Mouse (Mus musculus) kidney, adult 11 months (tissue): ENCODE results near the gene Mmp21.
"Not testable (repeated sequence)": the region's sequence is repeated elsewhere in the genome, so short reads cannot be mapped to it uniquely, and the experiment has no call there.

Source experiments
- DNase-seq: peaks from one replicate; pipeline ENCODE4 v3.0.0; 2022

Gene Mmp21

GRCm38 (mm10) chr7:133679961-133680360, at the start of gene Mmp21:
TSS of gene Mmp21 (minus strand) at chr7:133680061.
- no peak for DNase-seq

GRCm38 (mm10) chr7:133729351-133729750, 49.5 kb upstream of the Mmp21 start:
- no peak for DNase-seq

GRCm38 (mm10) chr7:133727027-133727426, 47.2 kb upstream of the Mmp21 start:
- DNase-seq: no peak

- no peak for DNase-seq
Measured at GRCm38 (mm10) chr7:133725571-133725970, 45.7 kb upstream of the Mmp21 start.

GRCm38 (mm10) chr7:133724844-133725243, 45.0 kb upstream of the Mmp21 start:
- DNase-seq: no peak

- no peak for DNase-seq
Measured at GRCm38 (mm10) chr7:133720616-133721015, 40.8 kb upstream of the Mmp21 start.

- DNase-seq: no peak
Measured at GRCm38 (mm10) chr7:133718580-133718979, 38.7 kb upstream of the Mmp21 start.

GRCm38 (mm10) chr7:133715387-133715786, 35.5 kb upstream of the Mmp21 start:
- DNase-seq: no peak

GRCm38 (mm10) chr7:133707301-133707700, 27.4 kb upstream of the Mmp21 start:
- DNase-seq: no peak

GRCm38 (mm10) chr7:133703906-133704305, 24.0 kb upstream of the Mmp21 start:
- no peak for DNase-seq

- no peak for DNase-seq
Measured at GRCm38 (mm10) chr7:133702333-133702732, 22.5 kb upstream of the Mmp21 start.

GRCm38 (mm10) chr7:133701366-133701765, 21.5 kb upstream of the Mmp21 start:
- no peak for DNase-seq

GRCm38 (mm10) chr7:133699885-133700284, 20.0 kb upstream of the Mmp21 start:
- DNase-seq: no peak

GRCm38 (mm10) chr7:133698021-133698709, 18.3 kb upstream of the Mmp21 start:
- DNase-seq: no peak

GRCm38 (mm10) chr7:133685644-133686043, 5.8 kb upstream of the Mmp21 start:
- not testable (repeated sequence) for DNase-seq

- DNase-seq: no peak
Measured at GRCm38 (mm10) chr7:133684701-133685100, 4.8 kb upstream of the Mmp21 start.

- DNase-seq: no peak
Measured at GRCm38 (mm10) chr7:133684110-133684509, 4.2 kb upstream of the Mmp21 start.

GRCm38 (mm10) chr7:133683626-133684025, 3.8 kb upstream of the Mmp21 start:
- DNase-seq: no peak

- DNase-seq: no peak
Measured at GRCm38 (mm10) chr7:133679439-133679838, 422 bp downstream of the Mmp21 start.

GRCm38 (mm10) chr7:133678716-133679115, 1.1 kb downstream of the Mmp21 start:
- DNase-seq: no peak

- DNase-seq: no peak
Measured at GRCm38 (mm10) chr7:133676002-133676401, 3.9 kb downstream of the Mmp21 start.

- DNase-seq: no peak
Measured at GRCm38 (mm10) chr7:133670846-133671245, 9.0 kb downstream of the Mmp21 start.

- no peak for DNase-seq
Measured at GRCm38 (mm10) chr7:133669946-133670345, 9.9 kb downstream of the Mmp21 start.

- no peak for DNase-seq
Measured at GRCm38 (mm10) chr7:133669071-133669470, 10.8 kb downstream of the Mmp21 start.

- DNase-seq: no peak
Measured at GRCm38 (mm10) chr7:133662467-133662866, 17.4 kb downstream of the Mmp21 start.
